Mouse (Mus musculus): ENCODE measurements at regions not wholly inside any gene's neighbourhood (a gene's known extent, or its start where the extent isn't known, plus 50 kb on each side); places are given as distances from the start of the nearest gene placed in this dataset.

DNA sequence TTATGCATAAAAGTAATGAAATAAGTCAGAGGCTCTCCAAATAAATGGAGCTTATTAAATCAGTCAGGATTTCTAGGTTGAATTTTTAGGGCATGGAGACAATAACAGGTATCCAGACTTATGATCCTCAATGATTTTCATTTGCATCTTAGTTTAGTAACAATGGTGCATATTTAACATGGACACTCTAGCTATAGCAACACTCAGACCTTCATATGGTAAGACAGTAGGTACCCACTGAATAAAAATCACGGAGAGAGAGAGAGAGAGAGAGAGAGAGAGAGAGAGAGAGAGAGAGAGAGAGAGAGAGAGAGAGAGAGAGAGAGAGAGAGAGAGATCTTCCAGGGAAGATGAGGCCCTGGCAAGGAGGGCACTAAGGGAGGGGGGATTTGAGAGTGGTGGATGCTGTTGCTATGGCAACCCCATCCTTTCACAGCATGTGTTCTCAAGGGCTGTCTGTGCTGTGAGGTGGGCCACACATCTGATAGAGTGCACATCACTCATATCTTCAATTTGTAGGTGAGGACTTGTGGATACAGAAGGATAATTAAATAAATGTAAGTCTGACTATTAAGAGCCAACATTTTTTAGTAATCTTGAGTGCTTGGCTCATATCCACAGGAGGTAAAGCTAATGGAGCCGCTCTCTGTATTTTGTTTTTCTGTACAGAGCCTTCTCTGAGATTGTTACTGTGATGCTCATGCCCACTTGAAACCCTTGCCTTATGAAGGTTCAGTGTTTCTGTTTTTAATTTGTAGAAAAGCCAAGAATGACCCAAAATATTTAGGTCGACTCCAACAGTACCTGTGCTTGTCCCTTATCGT, 227.7 kb downstream of the Otor start:
- no peak for DNase-seq

DNA sequence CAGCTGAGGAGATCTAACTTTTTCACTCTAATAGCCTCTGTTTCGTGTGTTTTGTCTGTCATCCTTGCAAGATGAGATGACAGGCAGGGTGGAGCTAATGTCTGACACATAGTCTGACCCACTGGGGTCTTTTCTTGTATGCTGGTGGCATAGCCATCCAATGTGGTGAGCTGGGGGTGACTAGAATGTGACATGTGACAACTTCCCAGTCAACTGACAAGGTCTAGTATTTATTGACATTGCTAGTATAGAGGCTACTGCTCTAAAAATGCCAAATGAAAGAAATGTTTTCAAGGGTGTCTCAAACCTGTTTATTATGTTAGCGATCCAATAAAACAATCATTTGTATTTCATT, 228.3 kb downstream of the Otor start:
- DNase-seq = no peak

DNA sequence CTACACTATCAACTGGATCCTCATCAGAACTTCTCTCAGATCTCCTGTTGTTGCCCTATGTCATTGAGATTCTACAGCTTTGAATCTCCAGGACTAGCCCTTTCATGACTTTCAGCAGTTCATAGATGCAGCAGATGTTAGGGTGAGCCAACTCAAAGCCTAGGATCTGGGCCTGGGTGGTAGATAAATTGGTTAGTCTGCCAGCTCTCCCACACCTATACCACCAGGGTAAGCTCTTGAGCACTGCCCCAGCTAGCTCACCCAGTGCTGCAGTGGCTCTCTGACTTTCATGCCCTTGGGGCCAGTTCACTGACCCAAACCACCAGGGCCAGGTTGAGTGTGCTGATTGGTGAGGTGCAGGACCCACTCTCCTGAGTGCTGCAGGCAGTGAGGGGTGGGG, 220.5 kb upstream of the Pcsk2 start:
- no peak for DNase-seq

DNA sequence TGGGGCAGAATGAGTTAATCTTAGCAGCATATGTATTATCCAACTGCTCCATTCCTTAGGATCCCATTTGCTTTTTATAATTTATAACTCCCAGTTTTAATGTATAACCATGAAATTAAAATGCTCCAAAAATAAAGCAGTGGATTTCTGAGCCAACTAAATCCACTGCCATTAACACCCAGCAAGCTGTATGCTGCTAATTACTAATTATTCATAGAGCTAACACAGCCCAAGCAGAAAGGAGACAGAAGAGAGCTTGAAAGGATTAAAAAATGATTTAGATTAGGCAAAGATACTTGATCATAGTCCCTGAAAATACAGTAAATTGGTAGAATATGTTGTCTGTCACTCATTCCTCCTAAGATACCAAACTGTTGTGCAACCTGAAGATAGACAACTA, 213.9 kb upstream of the Pcsk2 start:
- DNase-seq = no peak

DNA sequence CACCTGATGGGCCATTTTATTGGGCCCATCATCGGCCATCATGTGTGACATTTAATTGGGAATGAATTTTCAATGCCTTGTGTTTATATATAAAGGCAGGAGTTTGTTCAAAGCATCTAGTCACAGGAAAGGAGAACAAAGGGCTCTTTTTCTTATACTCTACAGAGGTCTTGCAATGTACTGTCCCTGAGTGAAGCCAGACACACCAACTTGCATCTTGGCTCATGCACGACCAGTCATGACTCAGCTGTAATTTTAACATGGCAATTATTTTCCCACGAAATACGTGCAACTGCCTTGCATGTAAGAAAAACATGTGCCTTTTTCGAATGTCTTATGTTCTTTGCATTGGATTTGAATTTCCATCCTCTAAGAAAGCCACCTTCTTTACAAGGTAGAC, 205.6 kb upstream of the Pcsk2 start:
- DNase-seq = no peak

DNA sequence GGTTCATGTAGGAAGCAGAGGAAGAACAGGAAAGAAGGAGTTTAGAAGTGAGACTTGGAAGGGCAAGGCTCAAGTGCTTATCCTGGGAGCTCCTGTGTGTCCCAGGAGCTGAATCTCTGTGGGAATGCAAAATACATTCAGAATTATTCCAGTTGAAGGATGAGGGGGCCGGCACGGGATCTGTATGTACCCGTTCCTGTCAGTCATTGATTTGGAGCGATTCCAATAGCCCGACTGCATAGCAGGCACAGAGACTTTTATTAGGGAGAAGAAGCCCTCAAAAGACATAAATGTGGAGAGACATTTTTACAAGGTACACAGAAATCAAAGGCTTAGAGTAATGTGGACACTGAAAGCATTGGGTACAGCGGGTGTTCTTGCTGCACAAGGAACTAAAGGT, 181.8 kb upstream of the Pcsk2 start:
- DNase-seq = no peak

DNA sequence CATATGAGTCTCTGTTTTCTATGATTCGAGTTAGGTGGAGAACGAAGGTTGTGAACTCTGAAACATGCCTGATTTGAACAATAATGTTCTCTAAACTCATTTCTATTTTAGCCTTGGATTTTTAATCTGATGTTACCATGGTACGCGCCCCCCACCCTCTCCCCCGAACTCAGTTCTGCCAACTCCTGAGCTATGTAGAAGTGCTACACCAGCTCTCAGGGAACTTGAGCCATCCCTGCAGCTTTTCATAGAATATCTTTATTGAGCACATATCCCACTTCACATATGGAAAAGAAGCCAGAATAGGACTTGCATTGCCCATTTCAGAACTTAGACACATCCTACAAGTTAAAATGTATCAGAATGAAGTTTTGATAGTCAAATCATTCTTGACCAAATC, 180.0 kb upstream of the Pcsk2 start:
- DNase-seq = no peak
